Mouse (Mus musculus) kidney, embryonic 14.5 days (tissue): ENCODE results near the gene Pacs1. TPM values are rescaled to one million over a fixed set of nuclear protein-coding genes. Genes with fewer than 3 reads are reported as not detected.
"Not testable (repeated sequence)": the region's sequence is repeated elsewhere in the genome, so short reads cannot be mapped to it uniquely, and the experiment has no call there.

Experiments used
- ATAC-seq: fragments of 200-750 bp; cut with Nextera tagmentation; 2 replicates; pipeline ENCODE4 v1.8.0; 2017; ENCODE audit warnings: moderate number of reproducible peaks, mild to moderate bottlenecking, moderate TSS enrichment, moderate library complexity; ENCODE audit not compliant: low FRiP score, low TSS enrichment
- H3K27ac ChIP-seq: fragments of 300-500 bp; sonication (generic); 2 replicates; pipeline ENCODE4 v1.5.1; 2014; ENCODE audit warnings: low read depth, mild to moderate bottlenecking, low read length, moderate library complexity, mixed read lengths
- H3K27me3 ChIP-seq: fragments of 300-500 bp; sonication (generic); 2 replicates; pipeline ENCODE4 v1.6.1; 2014; ENCODE audit warnings: mild to moderate bottlenecking, low read length; ENCODE audit not compliant: control insufficient read depth, insufficient read depth
- H3K36me3 ChIP-seq: fragments of 300-500 bp; sonication (generic); 2 replicates; pipeline ENCODE4 v1.6.1; 2014; ENCODE audit warnings: low read length, mixed read lengths; ENCODE audit not compliant: control insufficient read depth, insufficient read depth
- H3K4me1 ChIP-seq: fragments of 300-500 bp; sonication (generic); 2 replicates; pipeline ENCODE4 v1.6.1; 2014; ENCODE audit warnings: low read length, mixed read lengths; ENCODE audit not compliant: control insufficient read depth, insufficient read depth
- H3K4me2 ChIP-seq: fragments of 300-500 bp; sonication (generic); replicated peaks from 2 replicates; pipeline ENCODE4 v1.6.1; 2014; ENCODE audit warnings: low read depth, mild to moderate bottlenecking, low read length
- H3K4me3 ChIP-seq: fragments of 300-500 bp; sonication (generic); 2 replicates; pipeline ENCODE4 v1.5.1; 2014; ENCODE audit warnings: mild to moderate bottlenecking, low read length
- H3K9ac ChIP-seq: fragments of 300-500 bp; sonication (generic); 2 replicates; pipeline ENCODE4 v1.6.1; 2014; ENCODE audit warnings: low read depth, mild to moderate bottlenecking, low read length, moderate library complexity
- H3K9me3 ChIP-seq: fragments of 300-500 bp; sonication (generic); 2 replicates; pipeline ENCODE4 v1.6.1; 2016; ENCODE audit warnings: low read length; ENCODE audit not compliant: control insufficient read depth
- WGBS: fragments of 180-500 bp; shearing (Covaris S2); extraction: QIAGEN DNeasy Blood & Tissue Kit; methylation state at CpG from one replicate; pipeline ENCODE4 v1.1.7; 2014; 5-methylcytosine and 5-hydroxymethylcytosine counted together
- polyA plus RNA-seq: library from polyadenylated mRNA; unstranded; fragments of >200 nt; fragmentation: Nextera tagmentation; extraction: Ambion mirVana; gene quantifications from 2 replicates; pipeline ENCODE4 v1.2.1, GENCODE M21; 2014

Gene Pacs1
- polyA plus RNA-seq, 1 experiment from 2014 or later: 30.4 TPM

- H3K9me3 ChIP-seq: no peaks in the 10 kb centered on the region
- H3K27ac ChIP-seq: no peak overlapping the region
- ATAC-seq: no peak
- H3K4me2 ChIP-seq: no peak overlapping the region
- peaks cover 26% of the 10 kb centered on the region for H3K36me3 ChIP-seq
- WGBS: 89% methylated on average over 6 of the region's 6 CpGs
- H3K9ac ChIP-seq: no peak overlapping the region
- no peaks in the 10 kb centered on the region for H3K27me3 ChIP-seq
- no peak overlapping the region for H3K4me3 ChIP-seq
- no peaks in the 10 kb centered on the region for H3K4me1 ChIP-seq
Measured at GRCm38 (mm10) chr19:5152261-5152660, 120.7 kb downstream of the Pacs1 start.

DNA sequence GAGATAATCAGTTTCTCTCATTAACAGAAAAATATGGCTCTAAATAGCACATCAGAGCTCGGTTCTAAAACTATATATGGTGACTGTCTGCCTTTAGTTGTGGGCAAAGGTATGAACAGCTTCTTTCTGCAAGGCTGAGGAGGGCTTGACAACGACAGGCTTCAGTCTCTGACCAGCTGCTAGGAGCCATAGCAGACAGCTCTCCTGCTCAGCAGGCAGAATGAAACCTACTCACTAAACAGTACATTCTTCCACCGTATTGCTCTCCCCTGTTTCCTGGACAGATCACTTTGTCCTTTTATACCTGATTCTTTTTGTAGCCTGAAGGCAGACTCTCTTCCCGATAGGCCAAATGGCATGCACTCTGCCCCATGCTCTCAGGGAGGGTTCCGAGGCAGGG lies 121.2 kb downstream of the Pacs1 start:
- Histone ChIP-seq H3K9ac (no peak overlapping the region), H3K9me3 (no peaks in the 10 kb centered on the region)

GRCm38 (mm10) chr19:5151331-5151730 lies 121.6 kb downstream of the Pacs1 start:
- Histone ChIP-seq H3K9me3 (no peaks in the 10 kb centered on the region), H3K4me1 (no peaks in the 10 kb centered on the region), H3K4me2 (no peak overlapping the region), H3K27me3 (no peaks in the 10 kb centered on the region), H3K9ac (no peak overlapping the region), H3K4me3 (no peak overlapping the region), H3K27ac (no peak overlapping the region), H3K36me3 (peaks cover 29% of the 10 kb centered on the region)
- ATAC-seq: peak; percentile 39; the same call in 1 of the 2 replicates
- WGBS: 38% methylated on average over 3 of the region's 3 CpGs

More for the DNA sequence above, 121.2 kb downstream of the Pacs1 start:
- ATAC-seq: no peak
- no peak overlapping the region for H3K27ac ChIP-seq
- H3K27me3 ChIP-seq: no peaks in the 10 kb centered on the region
- 90% methylated on average over 5 of the region's 5 CpGs for whole genome bisulfite sequencing
- H3K4me2 ChIP-seq: no peak overlapping the region
- peaks cover 26% of the 10 kb centered on the region for H3K36me3 ChIP-seq
- no peaks in the 10 kb centered on the region for H3K4me1 ChIP-seq
- no peak overlapping the region for H3K4me3 ChIP-seq

GRCm38 (mm10) chr19:5150358-5150757 lies 122.6 kb downstream of the Pacs1 start:
- Histone ChIP-seq H3K4me2 (no peak overlapping the region), H3K9ac (no peak overlapping the region), H3K36me3 (peaks cover 26% of the 10 kb centered on the region), H3K4me3 (no peak overlapping the region), H3K9me3 (no peaks in the 10 kb centered on the region), H3K27me3 (no peaks in the 10 kb centered on the region), H3K27ac (no peak overlapping the region), H3K4me1 (no peaks in the 10 kb centered on the region)
- WGBS: 93% methylated on average over 6 of the region's 6 CpGs
- no peak for ATAC-seq

DNA sequence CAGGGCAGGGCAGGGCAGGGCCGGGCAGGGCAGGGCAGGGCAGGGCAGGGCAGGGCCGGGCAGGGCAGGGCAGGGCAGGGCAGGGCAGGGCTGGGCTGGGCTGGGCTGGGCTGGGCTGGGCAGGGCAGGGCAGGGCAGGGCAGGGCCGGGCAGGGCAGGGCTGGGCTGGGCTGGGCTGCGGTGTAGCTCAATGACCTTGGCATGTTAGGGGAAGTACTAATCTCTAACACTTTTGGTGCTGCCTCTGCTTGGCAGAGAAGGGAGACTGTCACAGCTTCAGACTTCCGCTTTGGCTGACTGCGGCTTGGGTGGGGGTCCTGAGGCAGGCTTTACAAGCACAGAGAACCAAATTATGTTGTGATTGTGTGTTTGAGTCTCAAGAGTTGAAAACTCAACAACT lies 123.9 kb downstream of the Pacs1 start:
- not testable (repeated sequence) for H3K9ac ChIP-seq, H3K4me3 ChIP-seq, H3K27me3 ChIP-seq, H3K9me3 ChIP-seq, H3K4me1 ChIP-seq, H3K27ac ChIP-seq, ATAC-seq, H3K4me2 ChIP-seq
- 80% methylated on average over 6 of the region's 6 CpGs for whole genome bisulfite sequencing
- H3K36me3 ChIP-seq: peaks cover 31% of the 10 kb centered on the region

- no peaks in the 10 kb centered on the region for H3K27me3 ChIP-seq
- H3K9ac ChIP-seq: no peak overlapping the region
- 2% methylated on average over 2 of the region's 2 CpGs for WGBS
- no peak overlapping the region for H3K4me3 ChIP-seq
- no peak for ATAC-seq
- no peak overlapping the region for H3K4me2 ChIP-seq
- H3K27ac ChIP-seq: no peak overlapping the region
- no peaks in the 10 kb centered on the region for H3K4me1 ChIP-seq
- peaks cover 44% of the 10 kb centered on the region for H3K36me3 ChIP-seq
- no peaks in the 10 kb centered on the region for H3K9me3 ChIP-seq
Measured at GRCm38 (mm10) chr19:5139640-5140039, 133.3 kb downstream of the Pacs1 start.

DNA sequence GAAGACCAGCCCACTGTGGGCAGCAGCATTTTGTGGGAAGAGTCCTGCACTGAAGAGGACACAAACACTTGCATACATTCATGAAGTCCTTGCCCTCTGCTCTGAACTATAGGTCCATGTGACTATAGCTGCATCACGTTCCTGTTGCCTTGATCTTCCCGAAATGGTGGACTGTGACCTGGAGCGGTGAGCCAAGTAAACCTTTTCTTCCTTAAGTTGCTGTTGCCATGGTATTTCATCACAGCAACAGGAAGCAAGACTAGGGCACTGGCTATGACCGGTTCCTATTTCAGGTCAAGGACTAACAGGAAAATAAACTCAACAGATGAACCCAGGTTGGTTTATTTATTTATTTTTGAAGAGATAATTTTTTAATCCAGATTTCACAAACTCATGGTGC lies 141.7 kb downstream of the Pacs1 start:
- Histone ChIP-seq H3K4me2 (no peak overlapping the region), H3K27me3 (no peaks in the 10 kb centered on the region), H3K36me3 (peaks cover 20% of the 10 kb centered on the region), H3K4me3 (no peak overlapping the region), H3K27ac (no peak overlapping the region), H3K9me3 (no peaks in the 10 kb centered on the region), H3K4me1 (no peaks in the 10 kb centered on the region), H3K9ac (no peak overlapping the region)
- 60% methylated on average over 4 of the region's 4 CpGs for WGBS
- no peak for ATAC-seq

GRCm38 (mm10) chr19:5129770-5130169 lies 143.1 kb downstream of the Pacs1 start:
- H3K4me1 ChIP-seq: no peaks in the 10 kb centered on the region
- whole genome bisulfite sequencing: 40% methylated on average over 1 of the region's 1 CpGs
- no peak overlapping the region for H3K4me3 ChIP-seq
- ATAC-seq: no peak
- H3K27ac ChIP-seq: no peak overlapping the region
- no peak overlapping the region for H3K4me2 ChIP-seq
- no peaks in the 10 kb centered on the region; the same call in 1 of the 2 replicates for H3K27me3 ChIP-seq
- no peaks in the 10 kb centered on the region for H3K9me3 ChIP-seq
- H3K9ac ChIP-seq: no peak overlapping the region
- peaks cover 12% of the 10 kb centered on the region for H3K36me3 ChIP-seq

DNA sequence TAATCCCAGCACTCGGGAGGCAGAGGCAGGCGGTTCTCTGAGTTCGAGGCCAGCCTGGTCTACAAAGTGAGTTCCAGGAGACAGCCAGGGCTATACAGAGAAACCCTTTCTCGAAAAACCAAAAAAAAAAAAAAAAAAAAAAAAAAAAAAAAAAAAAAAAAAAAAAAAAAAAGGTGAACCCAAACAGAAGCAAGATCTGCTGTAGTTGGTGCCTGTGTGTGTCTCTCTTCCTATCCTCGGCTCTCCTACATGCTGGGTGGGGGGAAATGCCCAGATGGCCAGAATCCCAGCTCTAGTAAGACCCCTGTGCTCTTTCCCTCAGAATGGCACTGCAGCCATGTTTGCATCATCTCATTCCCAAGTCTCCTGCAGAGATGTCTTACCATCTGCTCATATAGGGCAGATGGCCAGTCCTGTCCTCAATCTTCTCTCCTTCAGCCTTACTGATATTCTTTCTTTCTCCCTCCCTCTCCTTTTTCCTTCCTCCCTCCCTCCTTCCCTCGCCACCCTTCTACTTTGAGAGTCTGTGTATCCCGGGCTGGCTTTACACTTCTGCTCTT lies 148.8 kb downstream of the Pacs1 start:
- Histone ChIP-seq H3K27me3 (no peaks in the 10 kb centered on the region; the same call in 1 of the 2 replicates), H3K9me3 (no peaks in the 10 kb centered on the region), H3K4me1 (peaks cover under 1% of the 10 kb centered on the region), H3K27ac (no peak overlapping the region), H3K4me2 (no peak overlapping the region), H3K4me3 (no peak overlapping the region), H3K36me3 (no peaks in the 10 kb centered on the region), H3K9ac (no peak overlapping the region)
- no peak for ATAC-seq
- 72% methylated on average over 7 of the region's 7 CpGs for WGBS
